ENCODE assay signal across 9 mouse cellular contexts in the genomic region with DNA sequence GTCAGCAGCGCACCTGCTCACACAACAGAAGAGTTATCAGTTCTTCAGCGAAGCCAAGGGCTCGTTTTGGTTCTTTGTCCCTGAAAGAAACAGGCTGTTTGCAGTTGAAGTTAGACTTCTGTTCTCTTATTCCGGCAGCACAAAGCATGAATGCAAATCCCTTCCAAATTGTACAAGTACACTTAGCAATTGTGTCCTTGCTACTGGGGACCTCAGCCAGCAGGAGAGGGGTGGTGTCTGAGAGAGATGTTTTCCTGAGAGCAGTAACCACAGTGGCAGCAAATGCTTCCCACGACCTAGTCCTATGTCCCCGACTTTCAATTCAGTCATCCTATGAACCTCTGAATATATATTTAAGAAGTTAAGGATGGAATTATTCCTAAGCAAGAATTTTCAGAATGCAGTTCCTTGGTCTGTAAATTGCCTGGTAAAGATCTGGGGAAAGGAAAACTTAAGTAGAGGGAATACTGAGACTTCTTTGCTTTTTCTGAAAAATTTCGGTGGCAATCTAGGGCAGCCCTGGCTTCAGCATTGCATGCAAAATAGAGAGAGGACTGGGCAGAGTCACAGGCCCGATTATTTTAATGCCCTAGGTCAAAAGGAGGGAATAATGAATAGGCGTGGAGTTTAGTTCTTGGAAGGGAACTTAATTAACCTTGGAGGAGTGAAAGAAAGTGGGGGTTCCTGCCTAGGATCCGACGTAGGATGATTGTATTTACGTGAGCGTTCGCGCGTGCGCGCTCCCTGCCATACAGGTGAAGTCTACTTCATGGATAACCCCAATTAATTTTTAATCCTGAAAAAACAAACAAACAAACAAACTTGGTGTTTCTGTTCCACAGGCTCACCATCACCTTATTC. TPM values are rescaled to one million over a fixed set of nuclear protein-coding genes. Genes with fewer than 3 reads are reported as not detected.
DNase-seq lines count a peak whose midpoint lies in the region; ATAC-seq and TF ChIP-seq lines count a peak whose summit lies in the region.
"Had no signal": no experiment of that assay in that cellular context is flagged by ENCODE, and none has a peak within 500 bp of the region (broad histone marks: within the 10 kb centered on the region; RNA-seq: fewer than 3 reads in every experiment).

No protein-coding gene starts in this region.

- H3K4me2 ChIP-seq in forebrain, postnatal 0 days (ENCODE audit: low read depth), result peak overlapping the region; percentile 66

- no peak for TF ChIP-seq CTCF in ES-Bruce4 (IDR thresholded peaks at IDR 0.05; ENCODE audit: low read depth, low read length)
- no peak; the same call in 1 of the 2 replicates for TF ChIP-seq CTCF in forebrain, postnatal 0 days (IDR thresholded peaks at IDR 0.05; ENCODE audit: low read depth)

- H3K9ac ChIP-seq in ES-Bruce4 (ENCODE audit: low read depth, poor library complexity, severe bottlenecking), result no peak overlapping the region
- H3K9ac ChIP-seq in forebrain, postnatal 0 days, result peak overlapping the region; percentile 63

- H3K27me3 ChIP-seq in heart, embryonic 10.5 days (ENCODE audit: insufficient read depth, poor library complexity, severe bottlenecking), result peaks cover 97% of the 10 kb centered on the region
- peaks cover 35% of the 10 kb centered on the region for H3K27me3 ChIP-seq in ES-Bruce4 (ENCODE audit: control insufficient read depth, insufficient read depth, low read length, poor library complexity, severe bottlenecking)
- 0 out of 2 replicates have a peak, but pooled peaks cover 4% of the 10 kb centered on the region for H3K27me3 ChIP-seq in forebrain, postnatal 0 days (ENCODE audit: insufficient read depth, low read length)
- H3K27me3 ChIP-seq in midbrain, embryonic 10.5 days (ENCODE audit: low read depth, poor library complexity, severe bottlenecking), result peaks cover 52% of the 10 kb centered on the region

- H3K36me3 ChIP-seq in heart, embryonic 10.5 days, result no peaks in the 10 kb centered on the region
- H3K36me3 ChIP-seq in ES-Bruce4 (ENCODE audit: control insufficient read depth, insufficient read depth, low read length, poor library complexity, severe bottlenecking), result no peaks in the 10 kb centered on the region
- H3K36me3 ChIP-seq in forebrain, postnatal 0 days (ENCODE audit: insufficient read depth), result no peaks in the 10 kb centered on the region
- no peaks in the 10 kb centered on the region for H3K36me3 ChIP-seq in midbrain, embryonic 10.5 days

- no peak for TF ChIP-seq EP300 in ES-Bruce4 (IDR thresholded peaks at IDR 0.05; ENCODE audit: insufficient read depth, low read depth, low read length)

- no peak overlapping the region for H3K27ac ChIP-seq in heart, embryonic 10.5 days
- no peak overlapping the region for H3K27ac ChIP-seq in ES-Bruce4 (ENCODE audit: insufficient read depth, low read length)
- H3K27ac ChIP-seq in forebrain, postnatal 0 days (ENCODE audit: low read depth, low read length), result peak overlapping the region; percentile 87
- H3K27ac ChIP-seq in midbrain, embryonic 10.5 days (replicated peaks), result peak overlapping the region; percentile 99

- intact Hi-C loops in gastrocnemius, postnatal 36 days (cut with DNase I), result no loop called here

- TF ChIP-seq POLR2A in ES-Bruce4 (IDR thresholded peaks at IDR 0.05; ENCODE audit: insufficient read depth, low read length), result no peak

- no peak for ATAC-seq in forebrain, postnatal 0 days

- peak overlapping the region; percentile 54 for H3K4me3 ChIP-seq in heart, embryonic 10.5 days
- peak overlapping the region; percentile 52 for H3K4me3 ChIP-seq in ES-Bruce4 (ENCODE audit: low read depth, low read length)
- peak overlapping the region; percentile 43 for H3K4me3 ChIP-seq in forebrain, postnatal 0 days (ENCODE audit: low read depth, low read length)
- peak overlapping the region; percentile 99 for H3K4me3 ChIP-seq in midbrain, embryonic 10.5 days

- DNase-seq in heart, embryonic 10.5 days (ENCODE audit: low spot score), result no peak
- DNase-seq in heart, adult 18-20 months, result no peak
- peak; percentile 70 for DNase-seq in forebrain, postnatal 0 days
- no peak for DNase-seq in midbrain, embryonic 10.5 days (ENCODE audit: low spot score)
- DNase-seq in frontal cortex, postnatal 25 days (ENCODE audit: low spot score in 2 of 2), result no peak
- no peak for DNase-seq in urinary bladder, postnatal 36 days (ENCODE audit: low spot score in 2 of 2)
- DNase-seq in gastrocnemius, postnatal 36 days, result no peak

- peaks cover 39% of the 10 kb centered on the region for H3K4me1 ChIP-seq in heart, embryonic 10.5 days
- no peaks in the 10 kb centered on the region for H3K4me1 ChIP-seq in ES-Bruce4 (ENCODE audit: control insufficient read depth, insufficient read depth, low read length)
- H3K4me1 ChIP-seq in forebrain, postnatal 0 days (ENCODE audit: insufficient read depth), result 0 out of 2 replicates have a peak, but pooled peaks cover 6% of the 10 kb centered on the region
- H3K4me1 ChIP-seq in midbrain, embryonic 10.5 days, result peaks cover 86% of the 10 kb centered on the region

- 2% methylated on average over 18 of the region's 18 CpGs for WGBS in heart, embryonic 10.5 days
- WGBS in forebrain, postnatal 0 days, result 8% methylated on average over 18 of the region's 18 CpGs
- WGBS in midbrain, embryonic 10.5 days, result under 1% methylated on average over 18 of the region's 18 CpGs

- H3K9me3 ChIP-seq in heart, embryonic 10.5 days, result no peaks in the 10 kb centered on the region
- no peaks in the 10 kb centered on the region for H3K9me3 ChIP-seq in ES-Bruce4 (replicated peaks; ENCODE audit: control insufficient read depth, insufficient read depth, low read length, poor library complexity, severe bottlenecking)
- H3K9me3 ChIP-seq in forebrain, postnatal 0 days (ENCODE audit: low read length), result no peaks in the 10 kb centered on the region
- H3K9me3 ChIP-seq in midbrain, embryonic 10.5 days (replicated peaks), result no peaks in the 10 kb centered on the region

RNA-seq across cellular contexts. Expression of a gene that starts 6.1 kb away (rescaled TPM):
- polyA plus RNA-seq in heart, embryonic 10.5 days (2016; fragmentation: Nextera tagmentation; extraction: Ambion mirVana), result 0.10 TPM in 2 replicates
- total RNA-seq in heart, adult 18-20 months (2021), result not detected
- polyA plus RNA-seq in ES-Bruce4 (2011; ENCODE audit: insufficient read depth, insufficient read length, low read depth, missing spikeins), result 0.10 TPM in 1 of 2 replicates, not detected in the other
- total RNA-seq in forebrain, postnatal 0 days (2014; rRNA removed), result 35.2 and 35.6 TPM in 2 replicates
- 11.4 and 13.7 TPM in 2 replicates for polyA plus RNA-seq in forebrain, postnatal 0 days (2015; fragmentation: Nextera tagmentation; extraction: Ambion mirVana)
- polyA plus RNA-seq in midbrain, embryonic 10.5 days (2016; fragmentation: Nextera tagmentation; extraction: Ambion mirVana), result 47.9 and 58.5 TPM in 2 replicates
- total RNA-seq in gastrocnemius, postnatal 36 days (2021), result not detected
- polyA plus RNA-seq: large intestine, adult 2 months had no signal

Comparison
In these comparisons a context has a peak if more than half of its experiments do, and no peak if none do; other contexts are left out.
1. H3K27ac ChIP-seq: peak in forebrain, postnatal 0 days (single experiment) and midbrain, embryonic 10.5 days (single experiment); none in heart, embryonic 10.5 days (single experiment) and ES-Bruce4 (single experiment).
2. H3K4me3 ChIP-seq: peak in every context shown above with its lines; median percentile 99 in midbrain, embryonic 10.5 days; 54 in heart, embryonic 10.5 days; 52 in ES-Bruce4; 43 in forebrain, postnatal 0 days.
3. RNA of a gene that starts 6.1 kb away (polyA plus RNA-seq): 47.9 to 58.5 TPM in midbrain, embryonic 10.5 days and 11.4 to 13.7 TPM in forebrain, postnatal 0 days; 0.10 TPM in ES-Bruce4 and 0.10 TPM in heart, embryonic 10.5 days; every median in the first group is over 10 times any median in the second.